Mouse (Mus musculus) adrenal gland, adult 8-10 months (tissue): Measurements from ENCODE around the gene Hmgcll1. TPM values are rescaled to one million over a fixed set of nuclear protein-coding genes. Genes with fewer than 3 reads are reported as not detected.

Experiments
- DNase-seq: peaks from one replicate; pipeline ENCODE4 v3.0.0; 2022
- total RNA-seq, 4 experiments: library from RNA; stranded (reverse); gene quantifications; 2 replicates each; pipeline ENCODE4 v1.2.4; 2022

Gene Hmgcll1
- total RNA-seq: 1 to 10 TPM; 2.1 to 4.9 (median 3.8) TPM

DNA sequence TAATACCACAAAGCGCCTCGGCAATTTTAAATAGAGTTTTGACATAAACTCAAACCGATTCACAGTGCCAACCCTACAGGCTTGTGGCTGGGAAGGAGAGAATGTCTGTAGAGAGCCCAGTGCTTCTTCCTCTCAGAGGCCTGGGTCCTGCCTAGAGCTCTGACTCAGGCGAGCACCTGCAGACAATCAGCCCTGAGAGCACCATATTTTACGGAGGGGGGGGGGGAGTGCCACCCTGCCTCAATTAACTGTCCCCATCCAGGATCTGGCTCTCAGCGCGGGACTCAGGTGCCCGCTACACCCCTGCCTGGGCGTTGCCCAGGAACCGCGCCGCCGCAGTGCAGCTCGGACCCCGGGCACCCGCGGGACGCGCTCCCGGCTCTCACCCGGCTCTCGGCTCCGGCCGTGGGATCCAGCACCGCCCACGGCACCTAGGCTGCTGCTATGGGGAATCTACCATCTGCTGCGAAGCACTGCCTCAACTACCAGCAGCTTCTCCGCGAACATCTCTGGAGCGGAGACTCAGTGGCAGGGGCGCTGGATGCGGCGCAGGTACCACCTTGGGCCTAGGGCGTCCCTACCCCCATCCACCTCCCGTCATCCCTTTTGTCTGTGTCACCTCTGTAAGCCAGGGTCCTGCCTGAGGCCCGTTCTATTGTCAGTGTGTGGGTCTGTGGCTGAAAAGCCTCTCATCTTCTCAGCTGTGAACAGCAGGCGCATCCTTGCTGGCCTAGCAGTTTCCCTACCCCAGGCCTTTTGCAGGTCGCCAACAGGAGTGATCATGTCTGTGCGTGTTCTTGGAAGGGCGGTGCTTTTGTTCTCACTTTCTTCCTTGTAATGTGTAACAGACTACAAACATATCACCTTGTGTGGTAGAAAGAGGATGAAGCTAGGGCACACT lies at the start of gene Hmgcll1:
Gene Hmgcll1 (plus strand): TSS at position 225 of the 901 bp plus-strand sequence.
- DNase-seq: no peak

DNA sequence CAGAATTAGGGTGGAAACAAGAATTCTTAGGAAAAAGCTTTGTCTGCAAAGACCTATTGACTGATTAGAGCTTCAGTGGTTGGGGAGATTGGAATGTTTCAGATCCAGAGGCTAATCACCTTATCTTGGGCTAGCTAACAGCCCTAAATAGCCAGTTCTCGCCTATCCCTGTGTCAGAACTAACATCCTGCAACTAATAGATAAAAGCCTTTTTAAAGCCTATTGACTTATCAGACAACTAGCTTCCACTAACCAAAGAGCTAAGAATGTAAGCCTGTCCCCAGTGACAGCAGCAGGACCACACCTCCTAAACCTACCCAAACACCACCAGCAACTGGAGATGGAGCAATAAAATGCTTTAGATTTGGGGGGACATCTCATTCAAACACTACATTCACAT lies 34.6 kb upstream of the Hmgcll1 start:
- no peak for DNase-seq

- DNase-seq: no peak
These were observed 33.5 kb upstream of the Hmgcll1 start for GRCm38 (mm10) chr9:75981139-75981538.

- DNase-seq: no peak
These were observed 25.2 kb upstream of the Hmgcll1 start for GRCm38 (mm10) chr9:75989491-75989890.

- DNase-seq: no peak
These were observed 15.8 kb upstream of the Hmgcll1 start for GRCm38 (mm10) chr9:75998791-75999350.

GRCm38 (mm10) chr9:76000876-76001858 lies 13.5 kb upstream of the Hmgcll1 start:
- no peak for DNase-seq

- DNase-seq: no peak
These were observed 11.6 kb upstream of the Hmgcll1 start for GRCm38 (mm10) chr9:76003066-76003465.

- no peak for DNase-seq
These were observed 11.0 kb upstream of the Hmgcll1 start for GRCm38 (mm10) chr9:76003637-76004036.

DNA sequence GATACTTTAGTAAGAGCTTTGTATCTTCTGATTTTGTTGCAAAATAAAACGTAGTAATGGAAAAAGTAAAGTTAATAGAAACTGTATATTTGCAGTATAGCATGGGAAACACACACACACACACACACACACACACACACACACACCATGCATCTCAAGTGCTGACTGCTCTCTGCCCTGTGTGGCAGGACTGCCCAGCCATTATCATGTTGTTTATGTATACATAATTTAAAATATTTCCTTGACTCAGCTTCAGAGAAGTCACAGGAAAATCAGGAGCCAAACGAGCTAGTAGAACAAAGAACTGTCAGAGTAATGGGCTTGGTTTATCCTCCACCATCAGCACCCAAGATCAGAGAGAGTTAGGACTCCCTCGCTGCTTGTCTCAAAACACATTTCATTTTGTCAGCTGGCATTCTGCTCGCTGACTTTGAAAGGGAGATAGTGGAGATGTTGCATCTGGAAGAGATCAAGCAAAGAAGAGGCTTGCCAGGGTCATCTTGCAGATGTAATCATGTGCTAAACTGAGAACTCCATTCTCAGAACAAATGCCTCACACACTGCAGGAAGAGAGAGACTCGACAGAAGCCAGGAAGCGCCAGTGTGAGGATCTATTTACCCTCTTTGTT lies 7.2 kb upstream of the Hmgcll1 start:
- no peak for DNase-seq

DNA sequence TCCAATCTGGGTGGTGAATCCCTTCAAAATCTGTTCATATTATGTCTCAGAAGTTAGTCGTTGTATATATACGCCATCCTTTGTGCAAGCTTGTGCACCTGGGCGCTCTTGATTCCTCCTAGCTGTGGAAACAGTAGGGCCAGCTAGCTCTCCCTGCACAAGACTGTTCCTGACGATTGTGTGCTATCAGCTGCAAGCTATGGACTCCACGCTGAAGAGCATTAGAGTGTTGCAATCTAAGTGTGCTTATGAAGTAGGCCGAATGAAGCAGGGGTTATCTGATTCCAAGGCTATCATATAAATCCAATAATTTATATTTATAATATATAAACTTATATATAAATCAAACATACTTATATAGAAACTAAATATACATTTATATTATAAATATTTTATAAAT lies 866 bp upstream of the Hmgcll1 start:
- no peak for DNase-seq

- no peak for DNase-seq
These were observed 1.3 kb downstream of the Hmgcll1 start for GRCm38 (mm10) chr9:76015971-76016370.

DNA sequence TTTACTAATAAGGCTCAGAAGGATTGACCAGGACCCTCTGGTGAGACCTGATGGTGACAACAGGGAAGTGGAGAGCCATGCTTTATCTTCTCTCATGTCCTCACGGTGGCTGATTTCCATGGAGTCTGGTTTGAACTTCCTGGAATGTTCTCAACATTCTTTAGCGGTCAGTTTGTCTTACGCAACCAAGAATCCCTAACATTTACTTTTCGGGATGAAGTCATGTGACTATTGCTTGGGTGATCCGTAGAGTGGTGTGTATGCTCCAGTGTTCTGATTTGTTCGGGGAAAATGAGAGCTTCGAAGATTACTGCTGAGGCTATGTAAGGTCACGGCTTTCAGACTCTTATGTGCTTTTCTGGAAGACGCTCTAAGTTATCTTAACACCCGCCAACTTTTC lies 1.9 kb downstream of the Hmgcll1 start:
- DNase-seq: no peak

DNA sequence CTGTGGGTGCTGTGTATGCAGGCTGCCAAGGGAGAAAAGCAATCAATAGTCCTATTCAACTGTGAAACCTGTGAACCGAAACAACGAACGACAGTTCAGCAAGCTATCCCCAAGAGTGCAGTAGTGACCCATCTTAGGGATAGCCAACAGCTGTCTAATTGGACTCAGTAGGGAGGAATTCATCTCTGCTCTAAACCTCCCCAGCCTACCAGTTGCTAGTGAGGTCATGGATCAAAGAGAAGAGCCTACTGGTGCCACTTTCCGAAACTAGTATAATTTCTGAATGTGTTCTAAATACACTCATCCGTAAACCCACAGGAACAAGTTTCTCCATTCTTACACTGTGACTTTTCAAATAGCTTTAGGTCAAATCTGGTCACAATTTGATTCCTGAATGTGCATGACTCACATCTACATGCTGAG lies 8.9 kb downstream of the Hmgcll1 start:
- DNase-seq: no peak

- DNase-seq: no peak
These were observed 9.9 kb downstream of the Hmgcll1 start for GRCm38 (mm10) chr9:76024277-76025246.

DNA sequence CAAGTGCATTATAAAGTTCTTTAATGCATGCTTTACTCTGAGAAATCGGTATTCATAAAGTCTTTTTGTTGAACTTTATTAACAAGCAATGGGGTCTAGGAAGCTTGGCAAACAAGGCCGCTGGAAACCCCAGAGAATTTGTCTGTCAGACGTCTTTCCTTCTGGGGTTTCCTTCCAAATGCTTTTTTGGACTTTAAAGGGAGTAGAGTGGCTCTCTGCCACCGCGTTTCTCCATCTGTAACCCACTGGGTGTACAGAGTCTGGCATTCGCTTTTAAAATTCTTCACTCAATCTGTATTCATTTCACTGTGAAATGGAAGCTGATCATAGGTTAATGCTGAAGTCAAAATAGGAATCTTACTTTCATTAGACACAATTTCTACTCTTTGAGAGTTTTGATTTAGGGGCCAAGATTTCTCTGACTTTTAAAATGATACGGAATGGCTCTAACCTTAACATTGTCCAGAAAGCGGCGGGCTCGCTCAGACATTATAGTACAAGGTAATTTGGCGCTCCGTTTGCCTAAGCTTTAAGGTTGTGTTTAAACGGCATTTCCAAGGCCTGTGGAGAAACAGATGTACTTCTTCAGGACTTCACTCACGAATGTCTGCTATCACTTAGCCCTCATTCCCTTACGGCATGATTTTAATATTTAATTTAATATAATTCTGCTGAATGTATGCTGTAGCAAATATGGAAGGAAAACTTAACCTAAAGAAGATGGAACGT lies 15.0 kb downstream of the Hmgcll1 start:
- DNase-seq: no peak

DNA sequence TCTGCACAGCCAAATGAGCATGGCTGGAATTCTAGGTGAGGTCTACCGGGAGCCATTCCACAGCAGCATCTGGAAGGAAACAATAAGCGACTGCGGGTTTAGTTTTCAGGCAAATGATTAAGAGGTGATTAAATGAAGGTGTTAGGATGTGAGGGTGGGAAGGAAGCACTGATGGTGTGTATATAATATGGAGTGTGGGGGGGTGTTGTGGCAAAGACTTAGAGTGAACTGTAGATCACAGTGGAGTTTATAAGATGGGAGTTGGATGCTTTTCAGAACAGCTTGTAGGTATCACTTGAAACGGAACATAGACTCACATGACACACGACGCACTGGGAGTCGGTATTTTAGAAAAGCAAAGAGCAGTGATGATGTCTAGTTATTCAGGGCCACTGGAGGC lies 20.4 kb downstream of the Hmgcll1 start:
- DNase-seq: no peak

GRCm38 (mm10) chr9:76038327-76039103 lies 23.9 kb downstream of the Hmgcll1 start:
- DNase-seq: no peak

GRCm38 (mm10) chr9:76039711-76040110 lies 25.1 kb downstream of the Hmgcll1 start:
- no peak for DNase-seq

- no peak for DNase-seq
These were observed 28.7 kb downstream of the Hmgcll1 start for GRCm38 (mm10) chr9:76043341-76043740.
